Mouse (Mus musculus): ENCODE measurements around the gene Ercc5.

Ercc5 gene

GRCm38 (mm10) chr1:44147563-44148381 lies at the start of gene Ercc5:
Gene Ercc5 (plus strand): TSS chr1:44147744.
- peak; percentile 60 to 76 for DNase-seq (ENCODE audit: low read depth in 1 of 2, low spot score in 2 of 2)

- DNase-seq (ENCODE audit: low read depth in 1 of 2, low spot score in 2 of 2): no peak
Measured at GRCm38 (mm10) chr1:44101448-44102225, 45.9 kb upstream of the Ercc5 start.

GRCm38 (mm10) chr1:44102259-44102717 lies 45.3 kb upstream of the Ercc5 start, which contains the start of gene Tex30:
Gene Tex30 (minus strand): TSS chr1:44102441.
- DNase-seq (ENCODE audit: low read depth in 1 of 2, low spot score in 2 of 2): peak; percentile 71 to 82

- no peak for DNase-seq (ENCODE audit: low read depth in 1 of 2, low spot score in 2 of 2)
Measured at GRCm38 (mm10) chr1:44102939-44103338, 44.6 kb upstream of the Ercc5 start.

- DNase-seq (ENCODE audit: low read depth in 1 of 2, low spot score in 2 of 2): no peak
Measured at GRCm38 (mm10) chr1:44117571-44117970, 30.0 kb upstream of the Ercc5 start.

- peak; percentile 62 to 66 for DNase-seq (ENCODE audit: low read depth in 1 of 2, low spot score in 2 of 2)
Measured at GRCm38 (mm10) chr1:44118239-44119054, 29.1 kb upstream of the Ercc5 start, which contains the start of the genes Kdelc1 and Bivm. Gene Kdelc1 (minus strand): TSS chr1:44118808. Gene Bivm (plus strand): TSS chr1:44118957.

- DNase-seq (ENCODE audit: low read depth in 1 of 2, low spot score in 2 of 2): peak; percentile 19 to 24
Measured at GRCm38 (mm10) chr1:44119201-44120073, 28.1 kb upstream of the Ercc5 start.

- DNase-seq (ENCODE audit: low read depth in 1 of 2, low spot score in 2 of 2): no peak
Measured at GRCm38 (mm10) chr1:44120074-44120406, 27.5 kb upstream of the Ercc5 start.

GRCm38 (mm10) chr1:44122256-44122655 lies 25.3 kb upstream of the Ercc5 start:
- no peak for DNase-seq (ENCODE audit: low read depth in 1 of 2, low spot score in 2 of 2)

GRCm38 (mm10) chr1:44125590-44125989 lies 22.0 kb upstream of the Ercc5 start:
- DNase-seq (ENCODE audit: low read depth in 1 of 2, low spot score in 2 of 2): no peak

GRCm38 (mm10) chr1:44129929-44130581 lies 17.5 kb upstream of the Ercc5 start:
- no peak for DNase-seq (ENCODE audit: low read depth in 1 of 2, low spot score in 2 of 2)

GRCm38 (mm10) chr1:44140232-44140631 lies 7.3 kb upstream of the Ercc5 start:
- no peak for DNase-seq (ENCODE audit: low read depth in 1 of 2, low spot score in 2 of 2)

GRCm38 (mm10) chr1:44142747-44143146 lies 4.8 kb upstream of the Ercc5 start:
- DNase-seq (ENCODE audit: low read depth in 1 of 2, low spot score in 2 of 2): no peak

- DNase-seq (ENCODE audit: low read depth in 1 of 2, low spot score in 2 of 2): no peak
Measured at GRCm38 (mm10) chr1:44148706-44149105, 1.2 kb downstream of the Ercc5 start.

GRCm38 (mm10) chr1:44155287-44155686 lies 7.7 kb downstream of the Ercc5 start:
- DNase-seq (ENCODE audit: low read depth in 1 of 2, low spot score in 2 of 2): no peak

- no peak for DNase-seq (ENCODE audit: low read depth in 1 of 2, low spot score in 2 of 2)
Measured at GRCm38 (mm10) chr1:44158317-44158716, 10.8 kb downstream of the Ercc5 start.

GRCm38 (mm10) chr1:44161818-44162217 lies 14.3 kb downstream of the Ercc5 start:
- DNase-seq (ENCODE audit: low read depth in 1 of 2, low spot score in 2 of 2): no peak

GRCm38 (mm10) chr1:44162389-44162788 lies 14.8 kb downstream of the Ercc5 start:
- no peak for DNase-seq (ENCODE audit: low read depth in 1 of 2, low spot score in 2 of 2)

- no peak for DNase-seq (ENCODE audit: low read depth in 1 of 2, low spot score in 2 of 2)
Measured at GRCm38 (mm10) chr1:44167859-44168383, 20.4 kb downstream of the Ercc5 start.

Measured in monocyte, adult 2 months (primary cell).